Mouse (Mus musculus): ENCODE data around the gene Mup13. TPM values are rescaled to one million over a fixed set of nuclear protein-coding genes. Genes with fewer than 3 reads are reported as not detected.
"Not testable (repeated sequence)": the region's sequence is repeated elsewhere in the genome, so short reads cannot be mapped to it uniquely, and the experiment has no call there.

The Mup13 gene
- total RNA-seq (2021): not detected
- long read RNA-seq, experiment 1: 0 reads
- long read RNA-seq, experiment 2: 0 reads

GRCm38 (mm10) chr4:61228186-61228585, at the start of gene Mup13:
Gene Mup13 (minus strand): TSS chr4:61228286.
- not testable (repeated sequence) for DNase-seq (ENCODE audit: low spot score in 2 of 2)

Other genes starting within 250 kb of the Mup13 start
- gene Mup14, start 75.7 kb upstream of the Mup13 start, total RNA-seq (2021): not detected
- gene Mup15, start 211.5 kb upstream of the Mup13 start, total RNA-seq (2021): not detected

Data from adrenal gland, postnatal 4 days (tissue).